Mouse (Mus musculus): ENCODE data around the gene Hoxd9.

Hoxd9 gene

GRCm38 (mm10) chr2:74748436-74748995 lies 51.0 kb downstream of the Hoxd9 start:
- DNase-seq (ENCODE audit: low read depth, low spot score) = no peak

GRCm38 (mm10) chr2:74749337-74750121 lies 52.0 kb downstream of the Hoxd9 start:
- DNase-seq (ENCODE audit: low read depth, low spot score) = peak; percentile 47

Measured in R1 (cell line).